Mouse (Mus musculus): Measurements from ENCODE around the gene Numb.

GRCm38 (mm10) chr12:83833979-83834378 is 87.8 kb downstream of the Numb start:
- TF ChIP-seq CTCF (conservative IDR thresholded peaks at IDR 0.05; ENCODE audit: low read length) = no peak
- no peak for TF ChIP-seq NANOG (IDR thresholded peaks at IDR 0.05; ENCODE audit: borderline replicate concordance, low read length)
- TF ChIP-seq POU5F1 (IDR thresholded peaks at IDR 0.05; ENCODE audit: borderline replicate concordance, low read length) = no peak

Measured in E14TG2a.4 (cell line).